Mouse (Mus musculus): Measurements from ENCODE around the gene Zeb2.
A peak's percentile ranks its signal among the peaks of the same experiment; 100 is the strongest.

Gene Zeb2

DNA sequence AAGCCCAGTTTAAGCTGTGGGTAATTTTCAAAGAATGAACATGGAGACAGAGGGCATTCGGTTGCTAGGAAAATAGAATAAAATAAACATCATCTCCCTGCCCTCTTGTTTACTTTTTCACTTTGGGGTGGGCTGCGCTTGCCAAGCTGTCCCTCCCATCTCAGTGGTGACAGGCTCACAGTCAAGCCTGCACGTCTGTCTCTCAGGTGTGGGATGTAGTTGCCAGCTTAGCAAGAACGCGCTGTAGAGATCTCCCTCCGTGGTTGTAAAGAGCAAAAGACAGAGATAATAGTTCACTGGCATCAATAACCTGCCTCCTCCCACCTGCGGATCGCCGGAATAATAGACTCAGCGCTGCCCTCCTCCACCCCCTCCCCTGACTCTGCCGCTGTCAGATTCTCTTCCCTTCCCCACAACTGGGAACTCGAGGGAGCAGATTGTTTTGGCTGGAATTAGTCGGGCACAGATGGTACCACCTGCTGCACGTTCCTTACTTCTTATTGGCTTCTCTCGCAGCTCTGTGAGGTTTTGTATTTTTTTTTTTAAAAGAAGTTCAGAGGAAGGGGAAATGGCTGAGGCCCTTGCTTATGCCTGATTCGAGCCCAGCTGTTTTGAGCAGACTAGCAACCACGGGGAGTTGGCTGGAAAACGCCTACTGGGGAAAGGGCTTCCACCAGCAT is 138.0 kb downstream of the Zeb2 start:
- peak; percentile 56 for DNase-seq

DNA sequence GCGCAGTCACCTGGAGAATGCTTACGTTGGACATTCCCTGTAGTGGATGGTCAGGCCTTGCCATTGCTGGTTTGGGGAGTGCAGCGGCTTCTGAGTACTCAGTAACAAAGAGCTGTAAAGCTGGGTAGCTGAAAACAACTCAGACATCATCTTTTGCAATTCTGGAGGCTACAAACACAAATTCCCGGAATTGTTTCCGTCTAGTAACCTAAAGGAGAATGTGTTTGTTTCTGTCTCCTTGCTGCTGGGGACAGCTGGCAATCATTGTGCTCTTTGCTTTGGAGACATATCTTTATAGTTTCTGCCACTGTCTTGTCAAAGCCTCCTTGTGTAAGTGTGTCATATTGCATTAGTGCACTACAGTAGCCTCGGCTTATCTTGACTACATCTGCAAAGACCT is 139.2 kb downstream of the Zeb2 start:
- no peak for DNase-seq

- no peak for DNase-seq
Observed at GRCm38 (mm10) chr2:44977556-44977955, 139.6 kb downstream of the Zeb2 start.

DNA sequence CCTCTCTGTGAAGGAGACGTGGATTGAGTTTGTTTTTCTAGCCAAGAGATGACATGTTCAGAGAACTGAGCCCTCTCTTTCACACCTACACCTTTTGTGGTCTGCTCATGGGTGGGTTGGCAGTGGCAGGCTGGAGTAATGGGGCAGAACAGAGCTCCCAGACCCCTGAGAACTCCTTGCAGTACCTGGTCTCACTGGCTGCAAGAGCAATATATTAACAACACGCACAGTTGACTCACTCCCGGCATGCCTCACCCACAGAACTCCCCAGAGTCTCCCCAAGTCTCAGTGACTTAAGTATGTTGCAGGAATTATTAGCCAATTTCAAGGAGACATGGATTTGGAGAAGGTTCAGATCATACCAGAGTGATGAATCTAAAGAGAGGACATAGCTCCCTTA is 140.1 kb downstream of the Zeb2 start:
- no peak for DNase-seq

- peak; percentile 9 for DNase-seq
Observed at GRCm38 (mm10) chr2:44976484-44976883, 140.7 kb downstream of the Zeb2 start.

DNA sequence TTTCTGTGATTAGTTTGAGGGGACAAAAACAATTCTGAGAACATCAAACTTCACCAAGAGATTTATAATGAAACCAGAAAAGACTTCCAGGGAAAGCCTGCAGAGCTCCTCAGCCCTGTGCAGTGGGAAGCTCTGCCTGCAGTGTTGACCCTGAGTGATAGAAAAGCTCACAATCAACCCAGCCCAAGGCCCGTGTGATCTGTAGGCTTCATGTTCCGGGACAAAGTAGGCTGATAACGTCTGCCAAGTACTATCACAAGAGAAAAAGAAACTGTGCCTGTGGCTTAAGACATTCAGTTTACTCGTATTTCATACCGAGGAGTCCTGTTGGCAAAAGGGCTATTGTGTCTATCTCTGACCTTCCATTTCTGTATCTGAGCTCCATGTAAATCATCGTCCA is 143.4 kb downstream of the Zeb2 start:
- no peak for DNase-seq

DNA sequence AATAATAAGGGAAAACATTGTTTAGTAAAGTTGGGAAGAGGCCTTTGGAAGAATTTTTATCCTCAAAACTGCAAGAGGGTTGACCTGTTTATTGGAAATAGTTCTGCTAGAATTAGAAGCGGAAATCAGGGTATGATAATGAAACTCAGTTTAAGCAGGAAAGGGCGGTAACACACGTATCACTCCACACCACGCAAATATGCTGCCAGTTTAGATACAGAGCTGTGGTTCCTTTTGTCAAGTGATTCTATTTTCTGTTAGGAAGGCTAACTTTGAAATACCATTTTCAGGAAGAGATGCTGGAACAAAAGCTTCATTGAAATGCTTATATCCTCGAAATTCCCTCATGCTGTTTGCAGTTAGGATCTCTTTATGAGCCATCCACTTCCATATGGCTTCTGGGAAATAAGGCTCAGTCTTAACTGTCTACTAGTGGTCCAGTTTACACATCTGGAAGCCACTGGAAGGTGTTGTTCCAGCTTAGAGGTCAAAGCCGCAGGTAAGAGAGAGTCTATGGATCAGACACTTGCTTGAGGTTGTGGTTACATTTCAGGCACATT is 147.0 kb downstream of the Zeb2 start:
- DNase-seq = no peak

- no peak for DNase-seq
Observed at GRCm38 (mm10) chr2:44969640-44970039, 147.6 kb downstream of the Zeb2 start.

GRCm38 (mm10) chr2:44969226-44969625 is 148.0 kb downstream of the Zeb2 start:
- no peak for DNase-seq

DNA sequence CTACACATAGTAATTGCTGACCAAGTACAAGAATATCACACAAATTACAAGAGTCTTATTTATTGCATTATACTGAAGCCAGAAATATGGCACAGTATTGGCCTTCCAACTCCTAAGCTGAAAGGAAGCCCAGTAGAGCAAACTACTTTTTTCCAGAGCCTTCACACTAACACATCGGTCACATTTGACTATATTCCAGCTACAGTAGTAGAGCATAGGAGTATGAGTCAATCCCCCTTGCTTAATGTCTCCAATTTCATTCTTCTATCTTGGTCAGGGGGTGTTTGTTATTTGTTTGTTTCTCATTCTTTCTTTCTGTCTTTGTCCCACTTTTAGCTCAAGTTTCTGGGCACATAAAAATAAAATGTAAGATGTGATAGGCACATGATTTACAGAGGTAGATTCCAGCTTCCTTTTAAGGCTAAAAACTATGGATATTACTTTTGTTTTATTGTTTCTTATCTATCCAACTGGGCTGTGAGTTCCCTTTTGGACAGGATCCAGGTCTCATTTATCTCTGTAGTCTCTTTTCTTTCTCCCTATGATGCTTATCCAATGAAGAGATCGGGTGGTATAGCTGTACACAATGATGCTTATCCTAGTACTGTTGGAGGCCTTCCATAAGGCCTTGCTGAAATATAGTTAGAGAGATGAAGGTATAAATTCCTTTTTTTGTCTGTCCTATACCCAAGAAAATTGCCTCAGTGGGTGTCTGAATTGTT is 151.2 kb downstream of the Zeb2 start:
- DNase-seq = no peak

DNA sequence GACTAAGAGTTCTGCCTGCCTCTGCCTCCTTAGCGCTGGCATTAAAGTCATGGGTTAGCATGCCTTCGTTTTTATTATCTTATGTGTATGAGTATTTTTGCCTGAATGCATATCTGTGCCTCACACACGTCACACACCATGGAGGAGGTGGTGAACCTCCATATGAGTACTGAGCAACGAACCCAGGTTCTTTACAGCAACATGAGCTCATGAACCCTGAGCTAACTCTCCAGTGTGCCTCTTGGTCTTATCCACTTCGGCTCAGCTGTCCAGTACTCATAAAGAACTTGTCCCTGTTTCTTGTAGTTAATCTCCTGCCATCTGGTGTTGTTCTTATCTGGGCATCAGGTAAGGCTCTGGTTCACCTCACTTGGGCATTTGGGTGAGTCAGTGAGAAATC is 154.6 kb downstream of the Zeb2 start:
- no peak for DNase-seq

DNA sequence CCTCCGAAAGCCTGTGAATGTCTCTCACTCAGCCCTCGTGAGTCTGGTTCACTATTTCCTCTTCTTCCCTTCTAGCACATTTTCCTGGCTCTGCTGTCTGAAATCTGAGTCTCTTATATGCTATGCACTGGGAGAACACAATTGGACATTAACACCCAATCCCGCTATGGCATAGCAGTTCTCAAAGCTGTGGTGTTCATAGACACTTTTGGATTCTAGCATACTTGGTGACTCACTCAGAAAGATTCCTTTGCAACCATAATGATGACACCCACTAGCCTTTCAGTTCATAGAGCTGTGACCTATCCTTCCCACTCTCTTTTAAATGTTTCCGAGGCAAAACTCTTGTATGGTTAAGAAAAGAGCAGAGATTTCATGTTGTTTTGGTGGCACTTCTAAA is 156.0 kb downstream of the Zeb2 start:
- no peak for DNase-seq

- DNase-seq = no peak
Observed at GRCm38 (mm10) chr2:44960561-44960960, 156.6 kb downstream of the Zeb2 start.

DNA sequence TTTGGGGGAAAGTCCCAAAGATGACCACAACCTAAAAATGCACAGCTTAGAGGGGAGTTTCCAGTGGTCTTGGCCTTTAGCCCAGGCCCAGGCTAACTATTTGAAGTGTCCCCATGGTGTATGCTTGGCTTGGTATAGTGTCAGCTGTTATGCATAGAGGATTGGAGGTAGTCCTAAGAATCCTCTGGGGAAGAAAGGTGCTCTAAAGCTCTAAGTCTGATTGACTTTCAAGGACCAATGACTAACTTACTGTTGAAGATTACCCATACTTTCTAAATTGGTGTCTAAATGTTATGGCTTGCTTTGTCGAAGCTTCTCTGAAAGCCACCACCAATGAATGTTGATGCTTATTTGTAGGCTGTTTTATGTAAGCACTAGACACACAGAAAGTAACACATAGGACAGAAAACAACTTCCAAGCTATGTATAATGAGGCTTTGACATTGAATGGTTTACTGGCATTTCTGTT is 159.8 kb downstream of the Zeb2 start:
- DNase-seq = no peak

- DNase-seq = no peak
Observed at GRCm38 (mm10) chr2:44956232-44956631, 161.0 kb downstream of the Zeb2 start.

DNA sequence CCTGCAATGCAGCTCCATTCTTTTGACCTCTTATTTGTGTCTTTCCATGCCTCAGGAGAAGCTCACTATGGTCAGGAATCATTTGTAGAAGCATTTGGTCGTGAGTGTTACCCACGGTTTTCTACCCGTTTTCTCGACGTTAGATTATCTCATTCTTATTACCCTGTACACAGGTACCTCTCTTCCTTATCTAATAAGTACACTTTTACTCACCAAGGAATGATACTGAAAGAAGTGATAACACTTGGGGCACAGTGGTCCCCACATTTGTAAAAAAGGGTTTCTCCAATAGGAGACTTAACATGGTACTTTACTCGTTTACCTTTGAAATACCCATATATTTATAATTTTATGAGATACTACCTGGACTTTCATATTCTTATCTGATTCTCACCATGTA is 161.7 kb downstream of the Zeb2 start:
- DNase-seq = no peak

DNA sequence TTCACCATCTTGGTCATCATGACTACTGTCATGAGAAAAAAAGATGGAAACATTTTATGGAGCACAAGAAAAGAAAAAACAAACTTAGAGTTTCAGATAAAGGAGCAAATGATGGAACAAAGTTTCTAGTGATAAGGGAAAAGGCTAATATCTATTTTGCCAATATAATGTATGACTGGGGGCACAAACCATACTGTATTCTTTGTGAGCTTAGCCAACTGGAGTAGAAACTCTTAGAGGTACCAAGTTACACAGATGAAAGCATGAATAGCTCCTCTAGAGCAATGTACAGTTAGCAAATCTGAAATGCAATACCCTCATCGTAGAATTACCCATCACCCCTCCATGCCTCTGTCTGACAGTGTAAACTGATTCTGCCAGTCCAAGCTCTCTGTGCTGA is 163.0 kb downstream of the Zeb2 start:
- no peak for DNase-seq

DNA sequence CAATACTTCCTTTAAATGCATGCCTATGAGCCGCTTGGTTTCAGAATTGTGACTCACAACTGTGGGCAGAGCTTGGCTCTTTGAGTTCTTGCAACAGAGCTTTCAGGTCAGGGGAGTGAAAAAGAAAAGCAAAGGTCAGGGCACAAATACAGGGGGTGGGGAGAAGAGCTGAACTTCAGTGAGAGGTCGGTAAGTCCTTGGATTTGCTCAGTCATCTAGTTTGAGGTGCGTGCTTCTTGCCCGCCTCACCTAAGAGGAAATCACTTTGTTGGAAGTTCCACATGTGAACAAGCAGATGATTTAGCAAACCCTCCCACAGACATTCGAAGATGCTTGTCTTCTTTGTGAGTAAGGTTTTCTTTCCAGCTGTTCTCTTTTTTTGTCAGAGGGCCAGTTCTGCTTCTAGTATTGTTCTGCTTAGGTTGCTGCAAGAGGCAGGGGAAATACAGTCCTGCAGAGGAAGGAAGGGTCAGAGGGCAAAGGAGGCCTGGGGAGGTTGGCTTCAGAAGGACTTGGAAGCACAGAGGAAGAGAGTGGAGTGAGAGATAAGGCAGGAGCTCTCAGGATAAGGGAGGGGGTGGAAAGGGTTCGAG is 164.3 kb downstream of the Zeb2 start:
- peak; percentile 37 for DNase-seq

- DNase-seq = no peak
Observed at GRCm38 (mm10) chr2:44951651-44952213, 165.5 kb downstream of the Zeb2 start.

DNA sequence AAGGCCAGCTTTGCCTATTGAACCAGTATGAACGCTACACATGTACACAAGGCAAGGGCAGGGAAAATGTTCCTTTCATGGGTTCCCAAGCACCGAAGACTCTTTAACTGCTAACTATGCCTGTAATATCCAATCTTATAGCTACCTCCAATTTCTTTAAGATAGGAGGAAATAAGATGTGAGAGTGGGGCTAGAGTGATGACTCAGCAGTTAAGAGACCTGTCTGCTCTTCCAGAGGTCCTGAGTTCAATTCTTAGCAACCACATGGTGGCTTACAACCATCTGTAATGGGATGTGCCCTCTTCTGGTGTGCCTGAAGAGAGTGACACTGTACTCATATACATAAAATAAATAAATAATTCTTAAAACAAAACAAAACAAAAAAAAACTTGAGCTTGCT is 172.5 kb downstream of the Zeb2 start:
- no peak for DNase-seq

Data from embryo, embryonic 11 days (tissue).